Mouse (Mus musculus): ENCODE measurements around the gene Dnah8. TPM values are rescaled to one million over a fixed set of nuclear protein-coding genes. Genes with fewer than 3 reads are reported as not detected.

The Dnah8 gene
- polyA plus RNA-seq, 1 experiment: 10.7 TPM

- no peak overlapping the region for H3K27ac ChIP-seq (ENCODE audit: insufficient read depth, low read depth, low read length)
- H3K4me3 ChIP-seq (ENCODE audit: low read depth, low read length): no peak overlapping the region
- WGBS: 98% methylated on average over 2 of the region's 2 CpGs
- no peak for TF ChIP-seq POLR2A (IDR thresholded peaks at IDR 0.05; ENCODE audit: low read depth, low read length)
- TF ChIP-seq CTCF (IDR thresholded peaks at IDR 0.05; ENCODE audit: extremely low read depth, insufficient read length, insufficient replicate concordance, low read depth, low read length): no peak
- H3K4me1 ChIP-seq (ENCODE audit: control insufficient read depth, insufficient read depth, insufficient read length, low read length): no peaks in the 10 kb centered on the region
- H3K27me3 ChIP-seq (ENCODE audit: control insufficient read depth, insufficient read depth, low read length): no peaks in the 10 kb centered on the region
- H3K36me3 ChIP-seq (ENCODE audit: control insufficient read depth, insufficient read depth, low read length): no peaks in the 10 kb centered on the region; the same call in 1 of the 2 replicates
Measured at GRCm38 (mm10) chr17:30831170-30831569, 207.0 kb downstream of the Dnah8 start.

DNA sequence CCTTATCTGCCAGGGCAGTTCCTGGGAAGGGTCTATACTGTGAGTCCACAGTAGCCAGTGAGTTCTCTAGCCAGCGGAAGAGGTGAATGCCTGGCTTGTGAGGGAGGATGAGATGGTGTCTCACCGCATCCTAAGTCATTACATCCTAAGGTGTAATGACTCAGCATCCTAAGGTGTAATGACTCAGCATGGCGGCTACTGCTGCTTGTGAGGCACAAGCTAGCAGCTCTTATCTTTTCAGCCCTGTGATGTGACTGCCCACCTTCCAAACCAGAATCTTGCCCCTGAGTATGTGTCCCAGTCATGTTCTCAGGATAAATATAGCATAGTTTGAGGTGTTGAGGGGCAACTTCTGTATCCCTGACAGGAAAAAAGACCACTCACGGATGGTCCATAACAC is 211.3 kb downstream of the Dnah8 start:
- 88% methylated on average over 4 of the region's 4 CpGs for WGBS
- no peak overlapping the region for H3K27ac ChIP-seq (ENCODE audit: insufficient read depth, low read depth, low read length)
- no peak for TF ChIP-seq CTCF (IDR thresholded peaks at IDR 0.05; ENCODE audit: extremely low read depth, insufficient read length, insufficient replicate concordance, low read depth, low read length)
- no peak for TF ChIP-seq POLR2A (IDR thresholded peaks at IDR 0.05; ENCODE audit: low read depth, low read length)
- no peak overlapping the region for H3K4me3 ChIP-seq (ENCODE audit: low read depth, low read length)
- H3K4me1 ChIP-seq (ENCODE audit: control insufficient read depth, insufficient read depth, insufficient read length, low read length): no peaks in the 10 kb centered on the region
- no peaks in the 10 kb centered on the region for H3K27me3 ChIP-seq (ENCODE audit: control insufficient read depth, insufficient read depth, low read length)
- H3K36me3 ChIP-seq (ENCODE audit: control insufficient read depth, insufficient read depth, low read length): no peaks in the 10 kb centered on the region; the same call in 1 of the 2 replicates

DNA sequence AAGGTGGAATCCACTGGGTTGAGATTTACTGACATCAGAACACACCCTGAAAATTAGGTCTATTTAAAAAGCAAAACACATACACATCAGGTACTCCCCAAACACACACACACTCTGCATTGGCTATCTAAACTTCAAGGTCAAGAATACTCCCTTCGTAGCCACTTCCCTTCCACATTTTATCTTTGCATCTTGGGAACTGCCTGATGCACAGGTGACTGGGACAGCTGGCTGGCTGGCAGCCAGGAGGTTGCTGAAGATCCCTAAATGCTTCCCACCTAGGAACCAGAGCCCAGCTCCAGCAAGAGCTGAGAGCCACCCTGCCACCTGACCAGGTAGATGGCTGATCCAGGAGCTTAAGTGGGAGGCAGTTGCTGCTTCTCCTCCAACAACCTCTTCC is 212.9 kb downstream of the Dnah8 start:
- 38% methylated on average over 1 of the region's 1 CpGs for WGBS
- no peaks in the 10 kb centered on the region for H3K36me3 ChIP-seq (ENCODE audit: control insufficient read depth, insufficient read depth, low read length)
- H3K4me3 ChIP-seq (ENCODE audit: low read depth, low read length): no peak overlapping the region
- H3K27me3 ChIP-seq (ENCODE audit: control insufficient read depth, insufficient read depth, low read length): no peaks in the 10 kb centered on the region
- H3K27ac ChIP-seq (ENCODE audit: insufficient read depth, low read depth, low read length): no peak overlapping the region
- no peaks in the 10 kb centered on the region for H3K4me1 ChIP-seq (ENCODE audit: control insufficient read depth, insufficient read depth, insufficient read length, low read length)
- TF ChIP-seq CTCF (IDR thresholded peaks at IDR 0.05; ENCODE audit: extremely low read depth, insufficient read length, insufficient replicate concordance, low read depth, low read length) (no peak), POLR2A (IDR thresholded peaks at IDR 0.05; ENCODE audit: low read depth, low read length) (no peak)

DNA sequence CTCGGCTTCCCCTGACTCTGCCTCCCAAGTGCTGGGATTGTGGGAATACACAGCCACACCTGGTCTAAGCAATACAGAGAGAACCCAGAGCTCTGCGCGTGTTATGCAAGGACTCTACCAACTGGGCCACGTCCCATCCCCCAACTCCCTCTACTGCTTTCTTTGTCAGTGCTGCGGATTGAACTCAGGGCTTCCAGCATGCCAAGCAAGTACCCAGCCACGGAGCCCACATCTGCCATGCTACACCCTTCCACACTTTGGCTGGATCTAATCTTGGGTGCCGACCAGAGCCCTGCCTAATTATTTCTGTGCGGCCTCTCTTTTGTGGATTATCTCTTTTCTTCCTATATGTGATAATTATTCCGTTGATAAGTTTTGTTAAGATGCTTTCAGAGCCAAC is 215.9 kb downstream of the Dnah8 start:
- no peaks in the 10 kb centered on the region for H3K27me3 ChIP-seq (ENCODE audit: control insufficient read depth, insufficient read depth, low read length)
- 80% methylated on average over 9 of the region's 9 CpGs for WGBS
- TF ChIP-seq CTCF (IDR thresholded peaks at IDR 0.05; ENCODE audit: extremely low read depth, insufficient read length, insufficient replicate concordance, low read depth, low read length) (no peak), POLR2A (IDR thresholded peaks at IDR 0.05; ENCODE audit: low read depth, low read length) (no peak)

GRCm38 (mm10) chr17:30842312-30842711 is 218.2 kb downstream of the Dnah8 start:
- WGBS: 55% methylated on average over 6 of the region's 6 CpGs
- Histone ChIP-seq H3K4me3 (ENCODE audit: low read depth, low read length) (no peak overlapping the region), H3K27me3 (ENCODE audit: control insufficient read depth, insufficient read depth, low read length) (no peaks in the 10 kb centered on the region), H3K27ac (ENCODE audit: insufficient read depth, low read depth, low read length) (0 out of 2 replicates have a peak overlapping the region, but pooled peaks have one; percentile 53), H3K4me1 (ENCODE audit: control insufficient read depth, insufficient read depth, insufficient read length, low read length) (0 out of 2 replicates have a peak, but pooled peaks cover 2% of the 10 kb centered on the region), H3K36me3 (ENCODE audit: control insufficient read depth, insufficient read depth, low read length) (no peaks in the 10 kb centered on the region)
- no peak for TF ChIP-seq CTCF (IDR thresholded peaks at IDR 0.05; ENCODE audit: extremely low read depth, insufficient read length, insufficient replicate concordance, low read depth, low read length)
- no peak for TF ChIP-seq POLR2A (IDR thresholded peaks at IDR 0.05; ENCODE audit: low read depth, low read length)

More for the DNA sequence above, 215.9 kb downstream of the Dnah8 start:
- Histone ChIP-seq H3K36me3 (ENCODE audit: control insufficient read depth, insufficient read depth, low read length) (no peaks in the 10 kb centered on the region), H3K27ac (ENCODE audit: insufficient read depth, low read depth, low read length) (no peak overlapping the region), H3K4me3 (ENCODE audit: low read depth, low read length) (no peak overlapping the region), H3K4me1 (ENCODE audit: control insufficient read depth, insufficient read depth, insufficient read length, low read length) (no peaks in the 10 kb centered on the region)

DNA sequence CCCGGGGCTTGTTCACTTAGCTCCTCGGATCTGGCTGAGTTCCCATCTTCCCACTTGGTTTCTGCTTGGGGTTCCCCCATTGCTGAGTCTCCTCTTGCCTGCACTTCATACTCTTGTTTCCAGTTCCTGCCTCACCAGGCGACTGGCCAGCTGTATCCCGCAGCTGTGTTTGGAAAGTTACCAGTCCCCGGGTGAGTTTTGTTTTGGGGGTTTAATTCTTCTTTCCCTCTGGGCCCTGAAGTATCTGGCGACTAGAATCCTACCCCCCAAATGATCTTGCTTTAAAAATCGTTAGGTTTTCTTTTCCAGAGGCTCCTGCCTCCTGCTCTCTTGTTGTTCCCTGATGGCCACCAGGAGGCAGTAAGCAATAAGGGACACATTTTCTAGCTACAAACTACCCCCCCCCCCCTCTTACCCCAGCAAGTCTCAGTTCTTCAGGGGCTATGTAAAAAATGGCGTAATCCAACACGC is 220.2 kb downstream of the Dnah8 start:
- no peak overlapping the region for H3K27ac ChIP-seq (ENCODE audit: insufficient read depth, low read depth, low read length)
- WGBS: 57% methylated on average over 9 of the region's 9 CpGs
- H3K27me3 ChIP-seq (ENCODE audit: control insufficient read depth, insufficient read depth, low read length): no peaks in the 10 kb centered on the region
- no peak for TF ChIP-seq POLR2A (IDR thresholded peaks at IDR 0.05; ENCODE audit: low read depth, low read length)
- peak; percentile 24; the same call in 1 of the 2 replicates for TF ChIP-seq CTCF (IDR thresholded peaks at IDR 0.05; ENCODE audit: extremely low read depth, insufficient read length, insufficient replicate concordance, low read depth, low read length)
- H3K4me3 ChIP-seq (ENCODE audit: low read depth, low read length): no peak overlapping the region
- no peaks in the 10 kb centered on the region for H3K36me3 ChIP-seq (ENCODE audit: control insufficient read depth, insufficient read depth, low read length)
- 0 out of 2 replicates have a peak, but pooled peaks cover 3% of the 10 kb centered on the region for H3K4me1 ChIP-seq (ENCODE audit: control insufficient read depth, insufficient read depth, insufficient read length, low read length)

DNA sequence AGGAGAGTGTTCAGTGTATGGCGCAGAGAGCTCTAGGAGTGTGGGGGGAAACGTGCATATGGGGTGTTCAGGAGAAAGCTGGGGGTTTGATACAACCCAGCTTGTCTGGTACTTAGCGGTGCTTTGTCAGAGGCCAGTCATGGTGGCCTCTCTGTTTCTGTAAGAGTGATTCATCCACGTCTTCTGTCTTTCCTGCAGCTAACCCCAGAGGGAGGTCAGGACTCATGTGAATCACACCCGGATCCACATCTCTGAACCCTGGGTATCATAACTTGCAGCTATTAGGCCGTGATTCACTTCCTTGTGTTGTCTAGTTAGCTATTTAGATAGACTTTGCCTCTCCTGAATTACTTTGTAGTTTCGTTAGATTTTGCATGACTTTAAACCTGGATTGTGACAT is 223.3 kb downstream of the Dnah8 start:
- no peak for TF ChIP-seq CTCF (IDR thresholded peaks at IDR 0.05; ENCODE audit: extremely low read depth, insufficient read length, insufficient replicate concordance, low read depth, low read length)
- TF ChIP-seq POLR2A (IDR thresholded peaks at IDR 0.05; ENCODE audit: low read depth, low read length): no peak
- 49% methylated on average over 7 of the region's 7 CpGs for WGBS
- no peak overlapping the region for H3K4me3 ChIP-seq (ENCODE audit: low read depth, low read length)
- no peaks in the 10 kb centered on the region for H3K36me3 ChIP-seq (ENCODE audit: control insufficient read depth, insufficient read depth, low read length)
- H3K27me3 ChIP-seq (ENCODE audit: control insufficient read depth, insufficient read depth, low read length): no peaks in the 10 kb centered on the region
- H3K27ac ChIP-seq (ENCODE audit: insufficient read depth, low read depth, low read length): no peak overlapping the region
- 0 out of 2 replicates have a peak, but pooled peaks cover 3% of the 10 kb centered on the region for H3K4me1 ChIP-seq (ENCODE audit: control insufficient read depth, insufficient read depth, insufficient read length, low read length)
